Mouse (Mus musculus) heart, embryonic 10.5 days (tissue): ENCODE results near the gene Lifr. TPM values are rescaled to one million over a fixed set of nuclear protein-coding genes. Genes with fewer than 3 reads are reported as not detected.

Source experiments
- DNase-seq: peaks from one replicate; pipeline ENCODE4 v3.0.0-alpha.2; 2017; ENCODE audit warnings: low spot score
- H3K27ac ChIP-seq: fragments of 300-500 bp; sonication (generic); 2 replicates; pipeline ENCODE4 v1.5.1; 2016; ENCODE audit warnings: mild to moderate bottlenecking
- H3K27me3 ChIP-seq: fragments of 300-500 bp; sonication (generic); 2 replicates; pipeline ENCODE4 v1.6.1; 2016; ENCODE audit warnings: mild to moderate bottlenecking; ENCODE audit not compliant: poor library complexity, insufficient read depth, severe bottlenecking
- H3K36me3 ChIP-seq: fragments of 300-500 bp; sonication (generic); 2 replicates; pipeline ENCODE4 v1.6.1; 2016; ENCODE audit warnings: mild to moderate bottlenecking, moderate library complexity
- H3K4me1 ChIP-seq: fragments of 300-500 bp; sonication (generic); 2 replicates; pipeline ENCODE4 v1.6.1; 2016; ENCODE audit warnings: mild to moderate bottlenecking
- H3K4me3 ChIP-seq: fragments of 300-500 bp; sonication (generic); 2 replicates; pipeline ENCODE4 v1.5.1; 2016; ENCODE audit warnings: mild to moderate bottlenecking, moderate library complexity
- H3K9me3 ChIP-seq: fragments of 300-500 bp; sonication (generic); 2 replicates; pipeline ENCODE4 v1.6.1; 2016; ENCODE audit warnings: mild to moderate bottlenecking, moderate library complexity
- WGBS: fragments of 180-500 bp; shearing (Covaris S2); methylation state at CpG from one replicate; pipeline ENCODE4 v1.1.7; 2016; 5-methylcytosine and 5-hydroxymethylcytosine counted together
- polyA plus RNA-seq: library from polyadenylated mRNA; unstranded; fragments of >200 nt; fragmentation: Nextera tagmentation; extraction: Ambion mirVana; gene quantifications from 2 replicates; pipeline ENCODE4 v1.2.1, GENCODE M21; 2016

Gene Lifr
- polyA plus RNA-seq, 1 experiment from 2014 or later, result 20.5 TPM

GRCm38 (mm10) chr15:7064992-7065523, 25.4 kb upstream of the Lifr start:
- WGBS, result 83% methylated on average over 14 of the region's 14 CpGs
- Histone ChIP-seq H3K9me3 (no peaks in the 10 kb centered on the region), H3K36me3 (no peaks in the 10 kb centered on the region), H3K27ac (no peak overlapping the region), H3K27me3 (no peaks in the 10 kb centered on the region), H3K4me1 (peaks cover 19% of the 10 kb centered on the region), H3K4me3 (no peak overlapping the region)
- peak; percentile 71 for DNase-seq

GRCm38 (mm10) chr15:7065624-7066023, 24.8 kb upstream of the Lifr start:
- DNase-seq, result peak; percentile 24

GRCm38 (mm10) chr15:7066752-7067151, 23.7 kb upstream of the Lifr start:
- peaks cover 20% of the 10 kb centered on the region for H3K4me1 ChIP-seq
- no peaks in the 10 kb centered on the region for H3K9me3 ChIP-seq
- WGBS, result 86% methylated on average over 3 of the region's 3 CpGs
- no peak overlapping the region for H3K4me3 ChIP-seq
- no peak overlapping the region for H3K27ac ChIP-seq
- no peaks in the 10 kb centered on the region for H3K27me3 ChIP-seq
- H3K36me3 ChIP-seq, result no peaks in the 10 kb centered on the region
- DNase-seq, result no peak

More at GRCm38 (mm10) chr15:7065624-7066023, 24.8 kb upstream of the Lifr start:
- Histone ChIP-seq H3K27me3 (no peaks in the 10 kb centered on the region), H3K36me3 (no peaks in the 10 kb centered on the region), H3K27ac (no peak overlapping the region), H3K4me3 (no peak overlapping the region), H3K9me3 (no peaks in the 10 kb centered on the region), H3K4me1 (peaks cover 18% of the 10 kb centered on the region)
- 84% methylated on average over 5 of the region's 5 CpGs for WGBS

GRCm38 (mm10) chr15:7069374-7069773, 21.0 kb upstream of the Lifr start:
- 71% methylated on average over 7 of the region's 7 CpGs for WGBS

GRCm38 (mm10) chr15:7070199-7070794, 20.1 kb upstream of the Lifr start:
- H3K4me1 ChIP-seq, result peaks cover 8% of the 10 kb centered on the region; the same call in 1 of the 2 replicates
- H3K36me3 ChIP-seq, result no peaks in the 10 kb centered on the region
- H3K4me3 ChIP-seq, result no peak overlapping the region
- no peaks in the 10 kb centered on the region for H3K27me3 ChIP-seq
- H3K27ac ChIP-seq, result no peak overlapping the region
- 60% methylated on average over 6 of the region's 6 CpGs for whole genome bisulfite sequencing
- DNase-seq, result peak; percentile 55
- no peaks in the 10 kb centered on the region for H3K9me3 ChIP-seq

More at GRCm38 (mm10) chr15:7069374-7069773, 21.0 kb upstream of the Lifr start:
- H3K4me3 ChIP-seq, result no peak overlapping the region
- peak; percentile 54 for DNase-seq
- H3K9me3 ChIP-seq, result no peaks in the 10 kb centered on the region
- H3K36me3 ChIP-seq, result no peaks in the 10 kb centered on the region
- H3K27ac ChIP-seq, result no peak overlapping the region
- peaks cover 8% of the 10 kb centered on the region; the same call in 1 of the 2 replicates for H3K4me1 ChIP-seq
- no peaks in the 10 kb centered on the region for H3K27me3 ChIP-seq

- H3K4me3 ChIP-seq, result no peak overlapping the region
- WGBS, result 55% methylated on average over 3 of the region's 3 CpGs
Observed at GRCm38 (mm10) chr15:7073269-7073668, 17.1 kb upstream of the Lifr start.

GRCm38 (mm10) chr15:7075185-7075584, 15.2 kb upstream of the Lifr start:
- DNase-seq, result no peak
- Histone ChIP-seq H3K27ac (no peak overlapping the region), H3K4me3 (no peak overlapping the region), H3K9me3 (no peaks in the 10 kb centered on the region), H3K4me1 (peaks cover 6% of the 10 kb centered on the region; the same call in 1 of the 2 replicates), H3K27me3 (no peaks in the 10 kb centered on the region), H3K36me3 (no peaks in the 10 kb centered on the region)
- 84% methylated on average over 6 of the region's 6 CpGs for WGBS

More at GRCm38 (mm10) chr15:7073269-7073668, 17.1 kb upstream of the Lifr start:
- Histone ChIP-seq H3K9me3 (no peaks in the 10 kb centered on the region), H3K4me1 (peaks cover 8% of the 10 kb centered on the region; the same call in 1 of the 2 replicates), H3K27ac (no peak overlapping the region), H3K27me3 (no peaks in the 10 kb centered on the region), H3K36me3 (no peaks in the 10 kb centered on the region)
- DNase-seq, result no peak

- Histone ChIP-seq H3K4me3 (no peak overlapping the region), H3K4me1 (peaks cover 17% of the 10 kb centered on the region), H3K27me3 (no peaks in the 10 kb centered on the region), H3K9me3 (no peaks in the 10 kb centered on the region), H3K27ac (no peak overlapping the region), H3K36me3 (no peaks in the 10 kb centered on the region)
- DNase-seq, result no peak
- 77% methylated on average over 2 of the region's 2 CpGs for WGBS
Observed at GRCm38 (mm10) chr15:7078356-7078755, 12.1 kb upstream of the Lifr start.

GRCm38 (mm10) chr15:7079631-7080337, 10.6 kb upstream of the Lifr start:
- H3K27ac ChIP-seq, result no peak overlapping the region
- WGBS, result 85% methylated on average over 4 of the region's 4 CpGs
- H3K4me3 ChIP-seq, result no peak overlapping the region
- H3K4me1 ChIP-seq, result peaks cover 18% of the 10 kb centered on the region
- no peaks in the 10 kb centered on the region for H3K9me3 ChIP-seq
- H3K36me3 ChIP-seq, result no peaks in the 10 kb centered on the region
- peaks cover 3% of the 10 kb centered on the region for H3K27me3 ChIP-seq
- no peak for DNase-seq

- DNase-seq, result no peak
- Histone ChIP-seq H3K9me3 (no peaks in the 10 kb centered on the region), H3K27ac (0 out of 2 replicates have a peak overlapping the region, but pooled peaks have one; percentile 59), H3K4me1 (peaks cover 22% of the 10 kb centered on the region), H3K4me3 (no peak overlapping the region), H3K27me3 (peaks cover 9% of the 10 kb centered on the region), H3K36me3 (no peaks in the 10 kb centered on the region)
- 55% methylated on average over 14 of the region's 15 CpGs for WGBS
Observed at GRCm38 (mm10) chr15:7080916-7081626, 9.3 kb upstream of the Lifr start.

- WGBS, result 26% methylated on average over 15 of the region's 15 CpGs
- H3K27me3 ChIP-seq, result peaks cover 11% of the 10 kb centered on the region
- H3K36me3 ChIP-seq, result no peaks in the 10 kb centered on the region
- no peaks in the 10 kb centered on the region for H3K9me3 ChIP-seq
- peak overlapping the region; percentile 59 for H3K27ac ChIP-seq
- DNase-seq, result no peak
- peaks cover 22% of the 10 kb centered on the region for H3K4me1 ChIP-seq
- H3K4me3 ChIP-seq, result peak overlapping the region; percentile 37; the same call in 1 of the 2 replicates
Observed at GRCm38 (mm10) chr15:7081795-7082194, 8.6 kb upstream of the Lifr start.

GRCm38 (mm10) chr15:7082901-7083300, 7.5 kb upstream of the Lifr start:
- Histone ChIP-seq H3K9me3 (no peaks in the 10 kb centered on the region), H3K27me3 (peaks cover 11% of the 10 kb centered on the region), H3K4me1 (peaks cover 22% of the 10 kb centered on the region), H3K4me3 (no peak overlapping the region), H3K27ac (no peak overlapping the region), H3K36me3 (no peaks in the 10 kb centered on the region)
- 80% methylated on average over 3 of the region's 3 CpGs for WGBS
- no peak for DNase-seq
